Mouse (Mus musculus): ENCODE measurements around the gene Slx1b. TPM values are rescaled to one million over a fixed set of nuclear protein-coding genes. Genes with fewer than 3 reads are reported as not detected.
"Not testable (repeated sequence)": the region's sequence is repeated elsewhere in the genome, so short reads cannot be mapped to it uniquely, and the experiment has no call there.

Gene Slx1b
- polyA plus RNA-seq, 1 experiment, result 13.2 TPM

- no peaks in the 10 kb centered on the region for H3K36me3 ChIP-seq (ENCODE audit: control insufficient read depth, insufficient read depth, low read length)
- TF ChIP-seq POLR2A (IDR thresholded peaks at IDR 0.05; ENCODE audit: low read depth, low read length) (peak; percentile 97), CTCF (IDR thresholded peaks at IDR 0.05; ENCODE audit: extremely low read depth, insufficient read depth, insufficient read length, insufficient replicate concordance) (no peak)
- peak within 1 kb of the TSS; percentile 92 for H3K4me3 ChIP-seq (ENCODE audit: extremely low read depth, insufficient read depth, insufficient read length)
- H3K27ac ChIP-seq (ENCODE audit: insufficient read depth, low read length), result peak within 1 kb of the TSS; percentile 97
- WGBS, result under 1% methylated on average over 57 of the region's 57 CpGs
- peak; percentile 92 for DNase-seq (ENCODE audit: low read depth in 1 of 2, low spot score in 2 of 2)
- H3K4me1 ChIP-seq (ENCODE audit: control insufficient read depth, insufficient read depth, insufficient read length), result no peaks in the 10 kb centered on the region; the same call in 1 of the 2 replicates
- H3K27me3 ChIP-seq (ENCODE audit: control insufficient read depth, insufficient read depth, low read length), result no peaks in the 10 kb centered on the region
These were observed 46.1 kb downstream of the Slx1b start, which contains the start of gene Sgf29 for GRCm38 (mm10) chr7:126649231-126650051. Gene Sgf29, plus strand, starts transcription at chr7:126649309.

DNA sequence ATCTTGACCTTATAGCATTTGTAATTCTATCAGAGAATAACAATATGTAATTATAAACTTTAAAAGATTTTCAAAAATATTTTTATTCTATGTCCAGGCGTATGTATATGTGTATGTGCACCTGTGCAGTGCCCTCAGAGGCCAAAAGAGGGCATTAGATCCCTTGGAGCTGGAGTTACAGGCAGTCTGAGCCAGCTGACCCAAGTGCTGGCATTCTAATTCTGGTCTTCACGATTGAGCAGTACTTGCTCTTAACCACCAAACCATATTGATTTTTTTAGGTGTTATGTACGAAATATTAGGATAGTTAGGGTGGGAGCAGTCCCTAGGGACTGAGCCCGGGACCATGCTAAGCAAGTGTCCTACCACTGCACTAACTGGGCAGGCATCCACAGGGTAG lies 47.1 kb downstream of the Slx1b start:
- H3K4me1 ChIP-seq (ENCODE audit: control insufficient read depth, insufficient read depth, insufficient read length), result no peaks in the 10 kb centered on the region; the same call in 1 of the 2 replicates
- DNase-seq (ENCODE audit: low read depth in 1 of 2, low spot score in 2 of 2), result no peak
- no peaks in the 10 kb centered on the region for H3K36me3 ChIP-seq (ENCODE audit: control insufficient read depth, insufficient read depth, low read length)
- H3K27ac ChIP-seq (ENCODE audit: insufficient read depth, low read length), result no peak overlapping the region
- H3K27me3 ChIP-seq (ENCODE audit: control insufficient read depth, insufficient read depth, low read length), result no peaks in the 10 kb centered on the region
- 74% methylated on average over 4 of the region's 4 CpGs for WGBS
- H3K4me3 ChIP-seq (ENCODE audit: extremely low read depth, insufficient read depth, insufficient read length), result no peak overlapping the region
- TF ChIP-seq POLR2A (IDR thresholded peaks at IDR 0.05; ENCODE audit: low read depth, low read length) (no peak), CTCF (IDR thresholded peaks at IDR 0.05; ENCODE audit: extremely low read depth, insufficient read depth, insufficient read length, insufficient replicate concordance) (no peak)

- no peaks in the 10 kb centered on the region; the same call in 1 of the 2 replicates for H3K4me1 ChIP-seq (ENCODE audit: control insufficient read depth, insufficient read depth, insufficient read length)
- WGBS, result 66% methylated on average over 5 of the region's 5 CpGs
- no peak for DNase-seq (ENCODE audit: low read depth in 1 of 2, low spot score in 2 of 2)
- H3K4me3 ChIP-seq (ENCODE audit: extremely low read depth, insufficient read depth, insufficient read length), result no peak overlapping the region
- no peaks in the 10 kb centered on the region for H3K27me3 ChIP-seq (ENCODE audit: control insufficient read depth, insufficient read depth, low read length)
- no peak overlapping the region for H3K27ac ChIP-seq (ENCODE audit: insufficient read depth, low read length)
- H3K36me3 ChIP-seq (ENCODE audit: control insufficient read depth, insufficient read depth, low read length), result no peaks in the 10 kb centered on the region
- no peak for TF ChIP-seq CTCF (IDR thresholded peaks at IDR 0.05; ENCODE audit: extremely low read depth, insufficient read depth, insufficient read length, insufficient replicate concordance)
- no peak for TF ChIP-seq POLR2A (IDR thresholded peaks at IDR 0.05; ENCODE audit: low read depth, low read length)
These were observed 49.9 kb downstream of the Slx1b start for GRCm38 (mm10) chr7:126645708-126646107.

DNA sequence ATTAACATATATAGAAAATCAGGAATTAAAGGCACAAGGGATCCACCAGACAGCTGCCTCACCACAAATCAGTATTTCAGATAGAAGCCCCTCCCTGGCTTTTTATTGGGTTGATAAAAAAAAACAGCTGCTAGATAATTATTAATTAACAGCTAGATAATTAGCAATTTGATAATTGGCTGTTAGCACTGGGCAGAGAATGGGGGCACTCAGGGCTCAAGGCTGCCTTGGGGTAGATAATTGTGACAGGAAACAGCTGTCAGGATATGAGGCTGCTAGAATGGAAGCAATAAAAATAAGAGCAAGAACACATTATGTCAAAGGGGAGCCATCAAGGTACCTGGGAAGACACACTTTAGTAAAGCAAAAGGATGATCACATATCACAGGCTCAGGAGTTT lies 50.7 kb downstream of the Slx1b start:
- Histone ChIP-seq H3K36me3 (ENCODE audit: control insufficient read depth, insufficient read depth, low read length) (no peaks in the 10 kb centered on the region), H3K4me1 (ENCODE audit: control insufficient read depth, insufficient read depth, insufficient read length) (no peaks in the 10 kb centered on the region; the same call in 1 of the 2 replicates), H3K4me3 (ENCODE audit: extremely low read depth, insufficient read depth, insufficient read length) (no peak overlapping the region), H3K27me3 (ENCODE audit: control insufficient read depth, insufficient read depth, low read length) (no peaks in the 10 kb centered on the region), H3K27ac (ENCODE audit: insufficient read depth, low read length) (no peak overlapping the region)
- no peak for TF ChIP-seq CTCF (IDR thresholded peaks at IDR 0.05; ENCODE audit: extremely low read depth, insufficient read depth, insufficient read length, insufficient replicate concordance)
- no peak for TF ChIP-seq POLR2A (IDR thresholded peaks at IDR 0.05; ENCODE audit: low read depth, low read length)
- no peak for DNase-seq (ENCODE audit: low read depth in 1 of 2, low spot score in 2 of 2)

- DNase-seq (ENCODE audit: low read depth in 1 of 2, low spot score in 2 of 2), result no peak
- H3K27ac ChIP-seq (ENCODE audit: insufficient read depth, low read length), result no peak overlapping the region
- 71% methylated on average over 3 of the region's 3 CpGs for WGBS
- no peaks in the 10 kb centered on the region for H3K27me3 ChIP-seq (ENCODE audit: control insufficient read depth, insufficient read depth, low read length)
- no peaks in the 10 kb centered on the region; the same call in 1 of the 2 replicates for H3K4me1 ChIP-seq (ENCODE audit: control insufficient read depth, insufficient read depth, insufficient read length)
- TF ChIP-seq CTCF (IDR thresholded peaks at IDR 0.05; ENCODE audit: extremely low read depth, insufficient read depth, insufficient read length, insufficient replicate concordance), result no peak
- no peak for TF ChIP-seq POLR2A (IDR thresholded peaks at IDR 0.05; ENCODE audit: low read depth, low read length)
- no peaks in the 10 kb centered on the region for H3K36me3 ChIP-seq (ENCODE audit: control insufficient read depth, insufficient read depth, low read length)
- H3K4me3 ChIP-seq (ENCODE audit: extremely low read depth, insufficient read depth, insufficient read length), result no peak overlapping the region
These were observed 51.2 kb downstream of the Slx1b start for GRCm38 (mm10) chr7:126644345-126644744.

DNA sequence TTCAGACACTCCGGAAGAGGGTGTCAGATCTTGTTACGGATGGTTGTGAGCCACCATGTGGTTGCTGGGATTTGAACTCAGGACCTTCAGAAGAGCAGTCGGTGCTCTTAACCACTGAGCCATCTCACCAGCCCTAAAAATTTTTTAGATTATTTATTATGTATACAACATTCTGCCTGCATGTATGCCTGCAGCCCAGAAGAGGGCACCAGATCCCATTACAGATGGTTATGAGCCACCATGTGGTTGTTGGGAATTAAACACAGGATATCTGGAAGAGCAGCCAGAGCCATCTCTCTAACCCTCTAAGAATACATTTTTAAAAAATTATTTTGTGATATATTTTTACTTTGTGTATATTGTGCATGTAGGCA lies 52.4 kb downstream of the Slx1b start:
- not testable (repeated sequence) for H3K4me1 ChIP-seq (ENCODE audit: control insufficient read depth, insufficient read depth, insufficient read length); H3K36me3 ChIP-seq (ENCODE audit: control insufficient read depth, insufficient read depth, low read length); H3K27me3 ChIP-seq (ENCODE audit: control insufficient read depth, insufficient read depth, low read length); H3K4me3 ChIP-seq (ENCODE audit: extremely low read depth, insufficient read depth, insufficient read length); H3K27ac ChIP-seq (ENCODE audit: insufficient read depth, low read length)
- WGBS, result 8% methylated on average over 3 of the region's 3 CpGs
- DNase-seq (ENCODE audit: low read depth in 1 of 2, low spot score in 2 of 2), result peak; percentile 10 to 14

GRCm38 (mm10) chr7:126642545-126643243 lies 52.9 kb downstream of the Slx1b start:
- no peak overlapping the region for H3K4me3 ChIP-seq (ENCODE audit: extremely low read depth, insufficient read depth, insufficient read length)
- TF ChIP-seq CTCF (IDR thresholded peaks at IDR 0.05; ENCODE audit: extremely low read depth, insufficient read depth, insufficient read length, insufficient replicate concordance) (no peak), POLR2A (IDR thresholded peaks at IDR 0.05; ENCODE audit: low read depth, low read length) (no peak)
- no peak overlapping the region for H3K27ac ChIP-seq (ENCODE audit: insufficient read depth, low read length)
- H3K27me3 ChIP-seq (ENCODE audit: control insufficient read depth, insufficient read depth, low read length), result no peaks in the 10 kb centered on the region
- no peaks in the 10 kb centered on the region for H3K4me1 ChIP-seq (ENCODE audit: control insufficient read depth, insufficient read depth, insufficient read length)
- no peaks in the 10 kb centered on the region for H3K36me3 ChIP-seq (ENCODE audit: control insufficient read depth, insufficient read depth, low read length)
- DNase-seq (ENCODE audit: low read depth in 1 of 2, low spot score in 2 of 2), result no peak
- WGBS, result 57% methylated on average over 5 of the region's 5 CpGs

Other genes starting within 250 kb of the Slx1b start
- gene Atp2a1, start 232.7 kb downstream of the Slx1b start, polyA plus RNA-seq (2012; rRNA removed), result 2.4 and 2.6 TPM in 2 replicates
- 53.4 and 67.4 TPM in 2 replicates for gene Sh2b1, start 220.4 kb downstream of the Slx1b start, polyA plus RNA-seq (2012; rRNA removed)
- 51.8 and 58.1 TPM in 2 replicates for gene Tufm, start 208.4 kb downstream of the Slx1b start, polyA plus RNA-seq (2012; rRNA removed)
- gene Atxn2l, start 192.3 kb downstream of the Slx1b start, polyA plus RNA-seq (2012; rRNA removed), result 208 and 311 TPM in 2 replicates
- 61.0 and 64.7 TPM in 2 replicates for gene Eif3c, start 129.4 kb downstream of the Slx1b start, polyA plus RNA-seq (2012; rRNA removed)
- gene Apobr, start 110.8 kb downstream of the Slx1b start, polyA plus RNA-seq (2012; rRNA removed), result 13.6 and 15.8 TPM in 2 replicates
- gene Cln3, start 110.0 kb downstream of the Slx1b start, polyA plus RNA-seq (2012; rRNA removed), result 105 and 118 TPM in 2 replicates
- 0.79 and 1.5 TPM in 2 replicates for gene Il27, start 100.8 kb downstream of the Slx1b start, polyA plus RNA-seq (2012; rRNA removed)
- 28.8 and 42.3 TPM in 2 replicates for gene Nupr1, start 64.9 kb downstream of the Slx1b start, polyA plus RNA-seq (2012; rRNA removed)
- 31.4 and 32.3 TPM in 2 replicates for gene Sgf29, start 46.5 kb downstream of the Slx1b start, polyA plus RNA-seq (2012; rRNA removed)
- gene Sult1a1, start 19.4 kb downstream of the Slx1b start, polyA plus RNA-seq (2012; rRNA removed), result 10.5 and 12.9 TPM in 2 replicates
- gene Bola2, start 383 bp downstream of the Slx1b start, polyA plus RNA-seq (2012; rRNA removed), result 37.4 and 51.8 TPM in 2 replicates
- 1,755 and 1,932 TPM in 2 replicates for gene Coro1a, start 12.0 kb upstream of the Slx1b start, polyA plus RNA-seq (2012; rRNA removed)
- gene Mapk3, start 63.8 kb upstream of the Slx1b start, polyA plus RNA-seq (2012; rRNA removed), result 97.0 and 108 TPM in 2 replicates
- 7.7 and 62.7 TPM in 2 replicates for gene Gdpd3, start 70.5 kb upstream of the Slx1b start, polyA plus RNA-seq (2012; rRNA removed)
- 393 and 605 TPM in 2 replicates for gene Ypel3, start 81.2 kb upstream of the Slx1b start, polyA plus RNA-seq (2012; rRNA removed)
- 16.6 and 17.9 TPM in 2 replicates for gene Tbx6, start 85.7 kb upstream of the Slx1b start, polyA plus RNA-seq (2012; rRNA removed)
- 175 and 184 TPM in 2 replicates for gene Ppp4c, start 96.7 kb upstream of the Slx1b start, polyA plus RNA-seq (2012; rRNA removed)
- gene Fam57b, start 101.9 kb upstream of the Slx1b start, polyA plus RNA-seq (2012; rRNA removed), result 0.30 and 0.62 TPM in 2 replicates
- not detected in 2 replicates for gene 4930451I11Rik, start 135.9 kb upstream of the Slx1b start, polyA plus RNA-seq (2012; rRNA removed)
- not detected in 2 replicates for gene Doc2a, start 151.6 kb upstream of the Slx1b start, polyA plus RNA-seq (2012; rRNA removed)
- 7.4 and 8.6 TPM in 2 replicates for gene Hirip3, start 166.2 kb upstream of the Slx1b start, polyA plus RNA-seq (2012; rRNA removed)
- 40.1 and 56.0 TPM in 2 replicates for gene Ino80e, start 166.6 kb upstream of the Slx1b start, polyA plus RNA-seq (2012; rRNA removed)
- gene Taok2, start 188.9 kb upstream of the Slx1b start, polyA plus RNA-seq (2012; rRNA removed), result 97.0 and 109 TPM in 2 replicates
- gene Tmem219, start 227.1 kb upstream of the Slx1b start, polyA plus RNA-seq (2012; rRNA removed), result 81.7 and 94.0 TPM in 2 replicates
- 21.5 and 29.9 TPM in 2 replicates for gene Kctd13, start 233.1 kb upstream of the Slx1b start, polyA plus RNA-seq (2012; rRNA removed)